Mouse (Mus musculus): ENCODE data around the gene Cd247. TPM values are rescaled to one million over a fixed set of nuclear protein-coding genes. Genes with fewer than 3 reads are reported as not detected.

Gene Cd247
- polyA plus RNA-seq, 1 experiment, result 0.05 TPM

DNA sequence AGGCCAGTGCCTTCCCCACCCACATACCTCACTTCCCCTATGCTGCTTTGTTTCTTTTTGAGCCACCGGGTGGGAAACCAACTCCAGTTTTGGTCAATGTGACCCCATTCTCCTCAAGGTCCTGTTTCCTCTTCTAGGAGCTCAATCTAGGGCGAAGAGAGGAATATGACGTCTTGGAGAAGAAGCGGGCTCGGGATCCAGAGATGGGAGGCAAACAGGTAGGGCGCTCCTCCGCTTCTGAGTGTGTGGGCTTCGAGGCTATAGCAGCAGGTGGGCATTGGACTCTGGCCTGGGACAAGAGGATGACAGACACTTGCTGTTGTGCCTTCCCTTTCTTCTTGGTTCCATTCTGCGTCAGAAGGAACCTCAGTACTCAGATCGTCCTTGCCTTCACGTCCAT lies 68.8 kb downstream of the Cd247 start:
- no peaks in the 10 kb centered on the region for H3K79me2 ChIP-seq (ENCODE audit: control insufficient read depth, insufficient read depth)
- H3ac ChIP-seq (ENCODE audit: control insufficient read depth, insufficient read length, low read depth), result no peak overlapping the region
- TF ChIP-seq CEBPB (IDR thresholded peaks at IDR 0.05; ENCODE audit: low read depth) (no peak), MYOG (IDR thresholded peaks at IDR 0.05; ENCODE audit: control insufficient read depth, extremely low read depth, insufficient read length) (no peak), FOSL1 (IDR thresholded peaks at IDR 0.05; ENCODE audit: insufficient read depth, low read length, poor library complexity, severe bottlenecking) (no peak), CTCF (IDR thresholded peaks at IDR 0.05; ENCODE audit: control insufficient read depth, insufficient read depth, insufficient read length) (no peak), MYOD1 (IDR thresholded peaks at IDR 0.05; ENCODE audit: control insufficient read depth, insufficient read length, low read depth) (no peak), USF1 (IDR thresholded peaks at IDR 0.05; ENCODE audit: low read depth) (no peak), MAX (IDR thresholded peaks at IDR 0.05) (no peak)
- H3K36me3 ChIP-seq (ENCODE audit: control insufficient read depth, insufficient read depth), result no peaks in the 10 kb centered on the region
- H3K4me3 ChIP-seq (ENCODE audit: insufficient read depth, poor library complexity, severe bottlenecking), result no peak overlapping the region
- H3K79me3 ChIP-seq (ENCODE audit: low read depth), result no peaks in the 10 kb centered on the region
- no peaks in the 10 kb centered on the region for H3K27me3 ChIP-seq (ENCODE audit: control insufficient read depth, insufficient read depth, insufficient read length)

DNA sequence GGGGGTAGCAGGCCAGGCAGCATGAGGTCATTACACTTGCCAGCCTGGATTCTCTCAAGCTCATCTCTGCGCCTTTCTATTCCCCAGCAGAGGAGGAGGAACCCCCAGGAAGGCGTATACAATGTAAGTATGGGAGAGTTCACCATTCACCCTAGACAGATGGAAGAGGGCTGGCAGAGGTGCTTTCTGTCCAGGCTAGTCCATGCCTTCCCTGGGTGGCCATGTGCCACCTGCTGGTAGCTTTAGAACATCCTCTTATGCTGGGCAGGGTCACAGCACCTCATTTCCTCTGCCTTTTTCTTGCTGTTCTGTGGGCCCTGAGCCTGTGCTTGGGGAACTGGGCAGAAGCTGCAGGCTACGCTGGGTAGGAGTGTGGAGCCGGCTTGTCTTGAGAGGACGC lies 69.9 kb downstream of the Cd247 start:
- Histone ChIP-seq H3K79me2 (ENCODE audit: control insufficient read depth, insufficient read depth) (no peaks in the 10 kb centered on the region), H3K36me3 (ENCODE audit: control insufficient read depth, insufficient read depth) (no peaks in the 10 kb centered on the region), H3K79me3 (ENCODE audit: low read depth) (no peaks in the 10 kb centered on the region), H3K4me3 (ENCODE audit: insufficient read depth, poor library complexity, severe bottlenecking) (no peak overlapping the region), H3K27me3 (ENCODE audit: control insufficient read depth, insufficient read depth, insufficient read length) (no peaks in the 10 kb centered on the region), H3ac (ENCODE audit: control insufficient read depth, insufficient read length, low read depth) (no peak overlapping the region)
- peak; percentile 45 for TF ChIP-seq CTCF (IDR thresholded peaks at IDR 0.05; ENCODE audit: control insufficient read depth, insufficient read depth, insufficient read length)
- TF ChIP-seq USF1 (IDR thresholded peaks at IDR 0.05; ENCODE audit: low read depth), result no peak

- Histone ChIP-seq H3K36me3 (ENCODE audit: control insufficient read depth, insufficient read depth) (peaks cover 8% of the 10 kb centered on the region), H3K27me3 (ENCODE audit: control insufficient read depth, insufficient read depth, insufficient read length) (no peaks in the 10 kb centered on the region), H3K4me3 (ENCODE audit: insufficient read depth, poor library complexity, severe bottlenecking) (no peak overlapping the region), H3ac (ENCODE audit: control insufficient read depth, insufficient read length, low read depth) (no peak overlapping the region), H3K79me3 (ENCODE audit: low read depth) (no peaks in the 10 kb centered on the region), H3K79me2 (ENCODE audit: control insufficient read depth, insufficient read depth) (no peaks in the 10 kb centered on the region)
- no peak for TF ChIP-seq MYOG (IDR thresholded peaks at IDR 0.05; ENCODE audit: control insufficient read depth, extremely low read depth, insufficient read length)
- TF ChIP-seq FOSL1 (IDR thresholded peaks at IDR 0.05; ENCODE audit: insufficient read depth, low read length, poor library complexity, severe bottlenecking), result no peak
- no peak for TF ChIP-seq CEBPB (IDR thresholded peaks at IDR 0.05; ENCODE audit: low read depth)
- TF ChIP-seq USF1 (IDR thresholded peaks at IDR 0.05; ENCODE audit: low read depth), result no peak
- TF ChIP-seq MYOD1 (IDR thresholded peaks at IDR 0.05; ENCODE audit: control insufficient read depth, insufficient read length, low read depth), result no peak
- TF ChIP-seq CTCF (IDR thresholded peaks at IDR 0.05; ENCODE audit: control insufficient read depth, insufficient read depth, insufficient read length), result no peak
These were observed 72.1 kb downstream of the Cd247 start for GRCm38 (mm10) chr1:165860373-165861234.

DNA sequence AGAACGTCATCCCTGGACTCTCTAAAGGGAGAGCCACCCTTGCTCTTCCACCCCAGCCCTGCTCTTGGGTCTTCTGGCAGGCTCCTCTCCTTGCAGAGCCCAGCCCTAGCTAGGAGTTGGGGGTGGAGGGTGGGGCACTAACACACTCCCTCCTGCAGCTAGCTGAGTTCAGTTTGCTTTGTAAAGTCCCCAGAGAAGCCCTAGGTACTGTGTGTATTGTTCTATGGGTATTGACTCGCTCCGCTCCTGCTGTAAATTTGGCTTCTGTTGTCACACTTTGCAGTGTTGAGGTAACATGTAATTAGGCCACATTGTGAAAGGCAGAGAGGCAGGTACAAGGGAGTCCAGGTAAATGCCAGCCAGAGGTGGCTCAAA lies 72.7 kb downstream of the Cd247 start:
- H3K79me2 ChIP-seq (ENCODE audit: control insufficient read depth, insufficient read depth), result no peaks in the 10 kb centered on the region
- no peaks in the 10 kb centered on the region for H3K27me3 ChIP-seq (ENCODE audit: control insufficient read depth, insufficient read depth, insufficient read length)
- H3K36me3 ChIP-seq (ENCODE audit: control insufficient read depth, insufficient read depth), result peaks cover 8% of the 10 kb centered on the region
- TF ChIP-seq MYOD1 (IDR thresholded peaks at IDR 0.05; ENCODE audit: control insufficient read depth, insufficient read length, low read depth), result no peak
- TF ChIP-seq FOSL1 (IDR thresholded peaks at IDR 0.05; ENCODE audit: insufficient read depth, low read length, poor library complexity, severe bottlenecking), result no peak
- no peak for TF ChIP-seq USF1 (IDR thresholded peaks at IDR 0.05; ENCODE audit: low read depth)
- TF ChIP-seq MAX (IDR thresholded peaks at IDR 0.05), result no peak
- TF ChIP-seq CEBPB (IDR thresholded peaks at IDR 0.05; ENCODE audit: low read depth), result no peak
- no peaks in the 10 kb centered on the region for H3K79me3 ChIP-seq (ENCODE audit: low read depth)
- no peak overlapping the region for H3K4me3 ChIP-seq (ENCODE audit: insufficient read depth, poor library complexity, severe bottlenecking)
- no peak overlapping the region for H3ac ChIP-seq (ENCODE audit: control insufficient read depth, insufficient read length, low read depth)

- H3K36me3 ChIP-seq (ENCODE audit: control insufficient read depth, insufficient read depth), result peaks cover 8% of the 10 kb centered on the region
- no peaks in the 10 kb centered on the region for H3K79me2 ChIP-seq (ENCODE audit: control insufficient read depth, insufficient read depth)
- H3K79me3 ChIP-seq (ENCODE audit: low read depth), result no peaks in the 10 kb centered on the region
- TF ChIP-seq MAX (IDR thresholded peaks at IDR 0.05), result no peak
- TF ChIP-seq MYOD1 (IDR thresholded peaks at IDR 0.05; ENCODE audit: control insufficient read depth, insufficient read length, low read depth), result no peak
- no peak for TF ChIP-seq CEBPB (IDR thresholded peaks at IDR 0.05; ENCODE audit: low read depth)
- TF ChIP-seq FOSL1 (IDR thresholded peaks at IDR 0.05; ENCODE audit: insufficient read depth, low read length, poor library complexity, severe bottlenecking), result no peak
- no peak for TF ChIP-seq CTCF (IDR thresholded peaks at IDR 0.05; ENCODE audit: control insufficient read depth, insufficient read depth, insufficient read length)
- no peak for TF ChIP-seq USF1 (IDR thresholded peaks at IDR 0.05; ENCODE audit: low read depth)
- TF ChIP-seq MYOG (IDR thresholded peaks at IDR 0.05; ENCODE audit: control insufficient read depth, extremely low read depth, insufficient read length), result no peak
- no peak overlapping the region for H3ac ChIP-seq (ENCODE audit: control insufficient read depth, insufficient read length, low read depth)
- H3K27me3 ChIP-seq (ENCODE audit: control insufficient read depth, insufficient read depth, insufficient read length), result no peaks in the 10 kb centered on the region
- no peak overlapping the region for H3K4me3 ChIP-seq (ENCODE audit: insufficient read depth, poor library complexity, severe bottlenecking)
These were observed 73.6 kb downstream of the Cd247 start for GRCm38 (mm10) chr1:165862059-165862458.
